Mouse (Mus musculus) cerebellum, adult 8-10 months (tissue): ENCODE measurements at regions not wholly inside any gene's neighbourhood (a gene's known extent, or its start where the extent isn't known, plus 50 kb on each side); places are given as distances from the start of the nearest gene placed in this dataset.

Experiments used
- DNase-seq: peaks from one replicate; pipeline ENCODE4 v3.0.0; 2022

GRCm38 (mm10) chr1:91611281-91611680 is 70.9 kb downstream of the Asb1 start:
- no peak for DNase-seq

DNA sequence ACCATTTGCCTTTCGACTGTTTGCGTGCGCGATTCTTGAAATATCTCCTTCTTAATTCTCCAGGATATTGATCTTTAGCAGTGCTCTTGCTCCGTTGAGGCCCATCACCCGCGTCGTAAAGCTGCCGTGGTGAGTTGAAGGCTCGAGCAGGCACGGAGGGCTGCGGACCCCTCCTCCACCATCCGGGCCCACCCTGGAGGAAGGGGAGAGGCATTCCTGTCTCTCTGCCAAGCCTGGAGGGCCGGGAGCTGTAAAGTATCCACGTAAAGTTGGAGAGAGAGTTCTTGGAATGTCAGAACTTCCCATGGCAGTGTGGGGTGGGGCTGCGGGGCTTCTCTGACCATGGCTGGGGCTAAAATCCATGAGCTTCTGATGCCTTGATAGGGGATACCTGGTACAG is 71.3 kb downstream of the Asb1 start:
- DNase-seq, result no peak

GRCm38 (mm10) chr1:91612912-91613311 is 72.6 kb downstream of the Asb1 start:
- DNase-seq, result no peak

- DNase-seq, result no peak
Observed at GRCm38 (mm10) chr1:91615396-91615795, 75.1 kb downstream of the Asb1 start.

- no peak for DNase-seq
Observed at GRCm38 (mm10) chr1:91618527-91619135, 78.3 kb downstream of the Asb1 start.

DNA sequence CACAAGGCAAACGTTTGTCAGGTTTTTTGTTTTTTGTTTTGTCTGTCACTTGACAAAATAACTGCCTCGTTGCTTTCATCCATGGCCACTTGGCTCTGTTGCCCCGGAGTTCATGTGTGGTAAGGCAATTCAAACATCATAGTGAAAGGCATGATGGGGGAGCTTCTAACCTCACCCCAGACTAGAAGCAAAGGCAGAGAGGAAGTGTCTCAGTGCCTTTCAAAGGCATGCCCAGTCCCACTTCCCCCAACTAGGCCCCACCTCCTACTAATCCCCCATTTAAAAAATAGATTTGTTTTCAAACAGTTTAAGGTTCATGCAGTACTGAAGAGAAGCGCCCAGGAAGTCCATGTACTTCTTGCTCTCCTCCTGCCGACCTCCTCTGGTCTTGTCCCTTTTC is 80.8 kb downstream of the Asb1 start:
- no peak for DNase-seq

DNA sequence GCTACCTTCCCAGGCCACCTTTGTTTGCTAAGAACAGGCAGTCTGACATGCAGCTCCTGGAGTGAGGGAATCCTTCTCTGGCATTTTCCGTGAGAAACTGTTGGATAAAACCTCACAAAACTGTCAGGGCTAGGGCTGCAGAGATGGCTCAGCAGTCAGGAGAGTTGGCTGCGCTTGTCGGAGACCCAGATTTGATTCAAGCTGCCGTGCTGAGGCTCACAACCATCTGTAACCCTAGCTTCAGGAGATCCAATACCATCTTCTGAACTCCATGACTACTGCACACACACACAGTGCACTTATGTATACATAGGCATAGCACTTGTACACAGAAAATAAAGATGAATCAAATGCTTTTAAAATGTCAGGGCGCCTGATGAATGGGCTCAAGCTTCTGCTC is 82.5 kb downstream of the Asb1 start:
- DNase-seq, result no peak

DNA sequence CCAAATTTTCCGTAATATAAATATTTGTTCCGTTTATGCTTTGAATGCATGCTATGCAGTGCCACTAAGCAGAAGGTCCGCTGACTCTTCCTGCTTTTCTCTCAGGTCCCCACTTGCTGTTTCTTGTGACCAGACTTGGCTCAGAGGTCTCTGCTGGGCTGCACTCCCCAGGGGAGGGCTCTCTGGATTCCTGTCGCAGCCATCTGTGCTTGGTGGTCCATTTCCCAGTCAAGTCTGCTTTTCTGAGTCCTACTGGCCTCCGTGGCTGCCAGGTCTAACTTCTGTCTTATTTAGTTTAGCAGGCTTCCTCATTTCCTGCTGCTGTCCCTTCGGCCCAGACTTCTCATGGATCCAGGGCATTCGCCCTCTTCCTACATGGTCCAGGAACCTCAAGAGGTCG is 83.7 kb downstream of the Asb1 start:
- DNase-seq, result no peak

GRCm38 (mm10) chr1:91624531-91625300 is 84.4 kb downstream of the Asb1 start:
- DNase-seq, result no peak

DNA sequence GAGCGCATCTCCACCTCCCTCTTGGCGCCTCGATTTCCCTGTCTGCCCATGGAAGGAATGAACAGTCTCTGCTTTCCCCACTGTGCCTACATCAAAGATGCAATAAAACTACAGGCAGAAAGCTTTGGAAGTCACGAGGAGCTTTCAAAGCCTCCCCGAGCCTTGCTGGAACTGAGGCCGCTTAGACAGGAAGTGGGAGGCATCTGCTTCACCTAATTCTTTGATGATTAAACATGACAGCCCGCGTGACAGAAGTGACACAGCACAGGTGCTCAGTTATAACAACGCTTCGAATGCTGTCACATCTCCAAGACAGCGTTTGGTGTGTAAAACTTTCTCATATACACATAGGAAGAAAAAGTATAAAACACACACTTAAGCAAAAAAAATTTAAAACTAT is 85.7 kb downstream of the Asb1 start:
- no peak for DNase-seq

DNA sequence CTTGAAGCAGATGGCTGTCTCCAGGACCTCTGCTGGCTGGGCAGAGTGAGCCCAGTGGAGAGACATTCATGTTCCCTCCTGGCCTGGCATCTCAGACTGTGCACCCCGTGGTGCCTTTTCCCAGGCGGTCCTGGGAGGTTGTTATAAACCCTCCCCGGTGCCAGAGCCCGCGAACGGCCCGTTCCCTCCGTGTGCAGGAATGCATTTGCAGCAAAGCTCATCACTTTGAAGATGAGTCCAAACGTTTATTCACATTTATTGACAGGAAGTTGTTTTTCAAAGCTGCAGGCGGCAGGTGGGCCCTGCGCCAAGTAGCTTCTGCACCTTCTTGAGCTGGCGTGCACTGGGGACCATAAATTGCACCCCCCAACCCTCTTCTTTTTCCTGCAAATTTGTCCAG is 89.9 kb downstream of the Asb1 start:
- no peak for DNase-seq

GRCm38 (mm10) chr1:91630871-91631410 is 90.6 kb downstream of the Asb1 start:
- no peak for DNase-seq

DNA sequence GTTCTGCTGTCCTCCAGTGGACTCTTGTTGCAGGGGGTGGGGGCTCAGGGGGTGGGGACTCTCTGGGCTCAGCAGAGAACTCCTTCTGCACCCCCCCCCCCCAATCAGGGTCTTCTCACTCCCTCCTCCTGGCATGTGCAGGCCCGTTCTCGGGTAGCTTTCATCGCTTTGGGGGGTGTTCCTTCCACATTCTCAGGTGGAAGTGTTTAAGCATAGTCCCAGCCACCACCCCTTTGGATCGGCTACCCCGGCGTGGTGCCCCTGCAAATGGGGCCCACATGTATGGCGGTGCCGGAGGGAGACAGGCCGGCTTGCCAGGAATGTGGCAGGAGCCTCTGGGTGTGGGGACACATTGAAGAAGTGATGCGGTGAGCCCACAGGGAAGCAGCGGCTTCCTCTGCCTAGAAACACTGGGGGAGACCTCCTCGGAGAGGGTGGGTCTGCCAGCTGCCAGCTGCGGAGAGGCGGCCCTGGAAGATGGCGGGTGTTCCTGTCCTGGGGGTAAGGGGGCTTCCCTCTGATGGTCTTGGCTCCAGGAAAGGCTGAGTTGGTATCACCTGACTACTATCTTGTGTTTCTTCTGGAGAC is 92.7 kb downstream of the Asb1 start:
- DNase-seq, result no peak

DNA sequence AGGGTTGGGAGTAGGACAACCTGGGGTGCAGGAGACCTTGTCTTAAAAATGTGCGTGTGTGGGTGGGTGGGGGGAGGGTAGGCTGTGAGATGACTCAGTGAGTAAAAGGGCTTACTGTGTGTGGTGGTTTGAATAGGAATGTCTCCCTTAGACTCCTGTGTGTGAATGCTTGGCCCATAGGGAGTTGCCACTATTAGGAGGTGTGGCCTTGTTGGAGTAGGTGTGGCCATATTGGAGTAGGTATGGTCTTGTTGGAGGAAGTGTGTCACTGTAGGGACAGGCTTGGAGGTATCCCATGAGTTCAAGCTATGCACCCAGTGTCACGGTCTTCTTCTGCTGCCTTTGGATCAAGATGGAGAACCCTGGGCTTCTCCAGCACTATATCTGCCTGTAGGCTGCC is 96.2 kb downstream of the Asb1 start:
- no peak for DNase-seq

DNA sequence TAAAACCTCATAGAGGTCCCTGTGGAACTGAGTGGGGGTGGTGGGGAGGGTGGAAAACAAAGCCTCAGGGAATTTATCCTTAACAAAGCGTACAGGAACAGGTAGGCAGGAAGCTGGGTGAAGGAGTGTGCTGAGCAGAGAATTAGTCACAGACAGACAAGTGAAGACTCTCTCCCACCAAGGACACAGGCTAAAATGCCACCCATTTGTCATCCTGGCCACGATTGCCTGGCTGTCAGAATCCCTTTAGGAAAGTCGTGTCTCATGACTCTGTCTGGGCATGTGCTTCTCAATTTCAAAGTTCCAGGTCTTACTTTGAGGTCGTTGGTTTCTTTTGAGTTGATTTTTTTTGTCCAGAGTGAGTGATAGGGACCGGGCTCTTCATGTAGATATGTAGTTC is 100.2 kb downstream of the Asb1 start:
- DNase-seq, result no peak

GRCm38 (mm10) chr1:91658991-91659441 is 118.7 kb downstream of the Asb1 start:
- no peak for DNase-seq

DNA sequence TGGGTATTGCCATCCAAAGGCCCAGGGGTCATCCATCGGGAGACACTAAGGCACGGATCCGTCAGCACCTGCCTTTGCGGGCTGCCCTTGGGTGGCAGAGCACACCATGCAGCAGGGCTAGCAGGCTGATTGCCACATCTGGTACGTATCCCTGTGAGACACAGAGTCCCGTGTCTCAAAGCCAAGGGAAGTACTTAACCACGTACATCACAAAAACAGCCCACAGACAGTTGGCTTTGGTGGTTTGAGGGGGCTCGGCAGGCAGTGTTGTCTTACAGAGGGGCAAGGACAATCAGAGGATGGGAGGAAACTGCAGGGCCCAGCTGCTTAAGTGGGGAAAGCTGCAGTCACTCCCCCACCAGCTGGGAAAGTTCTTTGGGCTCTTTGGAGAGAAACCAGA is 119.1 kb downstream of the Asb1 start:
- no peak for DNase-seq

- DNase-seq, result no peak
Observed at GRCm38 (mm10) chr1:91663289-91663688, 122.9 kb downstream of the Asb1 start.

- no peak for DNase-seq
Observed at GRCm38 (mm10) chr1:91664622-91665021, 124.3 kb downstream of the Asb1 start.

GRCm38 (mm10) chr1:91668530-91668929 is 128.2 kb downstream of the Asb1 start:
- DNase-seq, result no peak

- DNase-seq, result no peak
Observed at GRCm38 (mm10) chr1:91670980-91671379, 130.3 kb upstream of the Twist2 start.

GRCm38 (mm10) chr1:91674082-91674655 is 127.1 kb upstream of the Twist2 start:
- no peak for DNase-seq

- DNase-seq, result no peak
Observed at GRCm38 (mm10) chr1:91677062-91677461, 124.2 kb upstream of the Twist2 start.

DNA sequence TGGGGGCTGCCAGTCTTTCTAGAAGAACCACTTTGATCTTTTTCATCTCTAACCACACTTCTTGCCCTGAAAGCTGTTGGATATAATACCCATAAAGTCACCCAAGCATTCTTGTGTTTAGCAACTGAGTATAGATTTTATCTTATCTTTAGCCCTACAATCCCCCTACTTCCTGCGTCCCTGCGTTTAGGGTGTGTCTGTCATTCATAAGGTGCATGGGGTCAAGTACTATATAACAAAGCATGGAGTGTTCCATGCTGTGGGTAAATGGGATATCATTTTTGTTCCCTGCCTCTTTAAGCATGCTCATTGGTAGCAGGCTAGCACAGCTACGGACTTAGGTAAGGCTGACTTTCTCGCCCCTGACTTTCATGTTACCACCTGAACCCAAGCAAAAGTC is 122.5 kb upstream of the Twist2 start:
- no peak for DNase-seq
